Mouse (Mus musculus): ENCODE measurements around the gene Mapk12. TPM values are rescaled to one million over a fixed set of nuclear protein-coding genes. Genes with fewer than 3 reads are reported as not detected.

Gene Mapk12
- total RNA-seq, 1 experiment: 8.1 TPM

DNA sequence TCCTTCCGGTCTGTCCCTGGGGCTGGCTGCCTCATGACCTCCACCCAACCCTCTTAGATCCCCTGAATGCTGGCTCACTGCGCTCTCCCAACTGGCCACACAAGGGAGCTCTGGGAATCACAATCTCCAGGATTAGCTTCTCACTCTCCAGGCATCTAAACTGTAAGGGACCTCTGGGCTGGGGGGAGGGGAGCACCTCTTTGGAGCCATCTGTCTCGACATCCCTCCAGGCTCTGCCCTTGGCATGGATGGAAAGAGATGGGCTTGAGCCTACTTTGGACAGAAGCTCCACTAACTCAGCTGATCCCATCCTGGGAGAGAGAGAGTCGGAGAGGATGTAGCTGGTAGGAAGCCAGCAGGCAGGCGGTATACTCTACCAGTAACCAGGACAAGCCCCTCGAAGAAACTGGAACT is 41.8 kb upstream of the Mapk12 start:
- H3K9me3 ChIP-seq (ENCODE audit: control insufficient read depth, insufficient read depth, low read depth, low read length): no peaks in the 10 kb centered on the region
- DNase-seq (ENCODE audit: low read depth, low spot score): no peak
- TF ChIP-seq ZC3H11A (IDR thresholded peaks at IDR 0.05; ENCODE audit: borderline replicate concordance, low read depth, low read length) (no peak), MAFK (IDR thresholded peaks at IDR 0.05; ENCODE audit: insufficient read depth, low read depth, low read length) (no peak), HCFC1 (IDR thresholded peaks at IDR 0.05; ENCODE audit: borderline replicate concordance, insufficient read depth, low read length) (no peak), CHD2 (IDR thresholded peaks at IDR 0.05; ENCODE audit: low read depth, low read length) (no peak), ZNF384 (IDR thresholded peaks at IDR 0.05; ENCODE audit: low read depth, low read length) (no peak)
- in situ Hi-C loops (cut with MboI; ENCODE audit: low sequenced_read_pairs in 2 of 2, unreplicated experiment in 2 of 2): no loop called here
- H3K27ac ChIP-seq (ENCODE audit: insufficient read depth, low read depth, low read length, poor library complexity, severe bottlenecking): no peak overlapping the region; the same call in 1 of the 2 replicates
- no peak overlapping the region for H3K9ac ChIP-seq (ENCODE audit: insufficient read depth, low read depth, low read length, poor library complexity, severe bottlenecking)
- no peak overlapping the region for H3K4me3 ChIP-seq (ENCODE audit: insufficient read depth in 1 of 2, low read depth in 1 of 2, low read length in 2 of 2, poor library complexity in 1 of 2, severe bottlenecking in 1 of 2)
- peaks cover 8 to 48% of the 10 kb centered on the region in 2 experiments for H3K4me1 ChIP-seq (ENCODE audit: control insufficient read depth in 2 of 2, insufficient read depth in 2 of 2, low read length in 2 of 2, poor library complexity in 1 of 2)
- peaks cover 5% of the 10 kb centered on the region; the same call in 1 of the 2 replicates for H3K36me3 ChIP-seq (ENCODE audit: control insufficient read depth, insufficient read depth, low read length, poor library complexity, severe bottlenecking)

DNA sequence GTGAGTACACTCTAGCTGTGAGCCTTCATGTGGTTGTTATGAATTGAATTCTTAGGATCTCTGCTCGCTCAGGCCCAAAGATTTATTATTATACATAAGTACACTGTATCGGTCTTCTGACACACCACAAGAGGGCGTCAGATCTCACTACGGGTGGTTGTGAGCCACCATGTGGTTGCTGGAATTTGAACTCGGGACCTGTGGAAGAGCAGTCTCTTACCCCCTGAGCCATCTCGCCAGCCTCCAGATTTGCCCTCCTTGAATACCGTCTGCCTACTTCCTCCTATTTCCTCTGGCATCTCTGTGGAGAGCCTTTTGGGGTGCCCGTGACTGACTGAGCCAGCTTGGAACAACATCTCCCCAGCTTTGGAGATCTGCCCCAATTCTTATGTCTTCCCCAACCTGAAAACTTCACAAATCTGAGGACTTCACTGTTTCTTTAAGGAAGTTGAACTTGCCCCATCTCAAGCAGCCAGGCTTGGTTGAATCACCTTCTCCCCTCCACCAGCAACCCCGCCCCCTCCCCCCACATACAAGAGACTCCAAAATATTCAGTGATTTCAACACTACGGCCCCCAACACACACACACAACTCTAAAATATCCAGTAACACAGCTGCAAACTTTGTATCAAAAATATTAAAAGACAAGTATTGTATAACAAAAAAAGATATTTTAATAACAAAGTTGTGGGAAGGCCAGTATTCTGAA is 41.2 kb upstream of the Mapk12 start:
- no peak overlapping the region; the same call in 1 of the 2 replicates for H3K9ac ChIP-seq (ENCODE audit: insufficient read depth, low read depth, low read length, poor library complexity, severe bottlenecking)
- peak overlapping the region in 1 of 2 experiments; percentile 79; a peak in 2 of 4 replicates for H3K4me3 ChIP-seq (ENCODE audit: insufficient read depth in 1 of 2, low read depth in 1 of 2, low read length in 2 of 2, poor library complexity in 1 of 2, severe bottlenecking in 1 of 2)
- in situ Hi-C loops (cut with MboI; ENCODE audit: low sequenced_read_pairs in 2 of 2, unreplicated experiment in 2 of 2): no loop called here
- H3K36me3 ChIP-seq (ENCODE audit: control insufficient read depth, insufficient read depth, low read length, poor library complexity, severe bottlenecking): peaks cover 4% of the 10 kb centered on the region; the same call in 1 of the 2 replicates
- H3K9me3 ChIP-seq (ENCODE audit: control insufficient read depth, insufficient read depth, low read depth, low read length): no peaks in the 10 kb centered on the region
- no peak for TF ChIP-seq CHD2 (IDR thresholded peaks at IDR 0.05; ENCODE audit: low read depth, low read length)
- TF ChIP-seq ZC3H11A (IDR thresholded peaks at IDR 0.05; ENCODE audit: borderline replicate concordance, low read depth, low read length): no peak
- TF ChIP-seq ZNF384 (IDR thresholded peaks at IDR 0.05; ENCODE audit: low read depth, low read length): no peak
- TF ChIP-seq MAFK (IDR thresholded peaks at IDR 0.05; ENCODE audit: insufficient read depth, low read depth, low read length): no peak
- TF ChIP-seq HCFC1 (IDR thresholded peaks at IDR 0.05; ENCODE audit: borderline replicate concordance, insufficient read depth, low read length): no peak
- peaks cover 8 to 54% of the 10 kb centered on the region in 2 experiments for H3K4me1 ChIP-seq (ENCODE audit: control insufficient read depth in 2 of 2, insufficient read depth in 2 of 2, low read length in 2 of 2, poor library complexity in 1 of 2)
- no peak overlapping the region; the same call in 1 of the 2 replicates for H3K27ac ChIP-seq (ENCODE audit: insufficient read depth, low read depth, low read length, poor library complexity, severe bottlenecking)
- DNase-seq (ENCODE audit: low read depth, low spot score): no peak

GRCm38 (mm10) chr15:89180571-89181229 is 40.2 kb upstream of the Mapk12 start, which contains the start of gene Plxnb2:
Plxnb2 (minus strand) TSS chr15:89180788.
- Histone ChIP-seq H3K4me1 (ENCODE audit: control insufficient read depth in 2 of 2, insufficient read depth in 2 of 2, low read length in 2 of 2, poor library complexity in 1 of 2) (peaks cover 8 to 62% of the 10 kb centered on the region in 2 experiments), H3K9me3 (ENCODE audit: control insufficient read depth, insufficient read depth, low read depth, low read length) (no peaks in the 10 kb centered on the region), H3K36me3 (ENCODE audit: control insufficient read depth, insufficient read depth, low read length, poor library complexity, severe bottlenecking) (peaks cover 4% of the 10 kb centered on the region; the same call in 1 of the 2 replicates), H3K27ac (ENCODE audit: insufficient read depth, low read depth, low read length, poor library complexity, severe bottlenecking) (peak within 1 kb of the TSS; percentile 65; the same call in 1 of the 2 replicates), H3K4me3 (ENCODE audit: insufficient read depth in 1 of 2, low read depth in 1 of 2, low read length in 2 of 2, poor library complexity in 1 of 2, severe bottlenecking in 1 of 2) (peak within 1 kb of the TSS; percentile 79 to 81), H3K9ac (ENCODE audit: insufficient read depth, low read depth, low read length, poor library complexity, severe bottlenecking) (peak within 1 kb of the TSS; percentile 84)
- TF ChIP-seq MAFK (IDR thresholded peaks at IDR 0.05; ENCODE audit: insufficient read depth, low read depth, low read length) (no peak), HCFC1 (IDR thresholded peaks at IDR 0.05; ENCODE audit: borderline replicate concordance, insufficient read depth, low read length) (no peak), ZC3H11A (IDR thresholded peaks at IDR 0.05; ENCODE audit: borderline replicate concordance, low read depth, low read length) (no peak), ZNF384 (IDR thresholded peaks at IDR 0.05; ENCODE audit: low read depth, low read length) (no peak), CHD2 (IDR thresholded peaks at IDR 0.05; ENCODE audit: low read depth, low read length) (no peak)
- DNase-seq (ENCODE audit: low read depth, low spot score): peak; percentile 66
- in situ Hi-C loops (cut with MboI; ENCODE audit: low sequenced_read_pairs in 2 of 2, unreplicated experiment in 2 of 2): no loop called here

- TF ChIP-seq ZNF384 (IDR thresholded peaks at IDR 0.05; ENCODE audit: low read depth, low read length): no peak
- Histone ChIP-seq H3K4me3 (ENCODE audit: insufficient read depth in 1 of 2, low read depth in 1 of 2, low read length in 2 of 2, poor library complexity in 1 of 2, severe bottlenecking in 1 of 2) (peak overlapping the region; percentile 79 to 81), H3K27ac (ENCODE audit: insufficient read depth, low read depth, low read length, poor library complexity, severe bottlenecking) (no peak overlapping the region), H3K9ac (ENCODE audit: insufficient read depth, low read depth, low read length, poor library complexity, severe bottlenecking) (peak overlapping the region; percentile 80), H3K36me3 (ENCODE audit: control insufficient read depth, insufficient read depth, low read length, poor library complexity, severe bottlenecking) (peaks cover 4% of the 10 kb centered on the region; the same call in 1 of the 2 replicates), H3K9me3 (ENCODE audit: control insufficient read depth, insufficient read depth, low read depth, low read length) (no peaks in the 10 kb centered on the region), H3K4me1 (ENCODE audit: control insufficient read depth in 2 of 2, insufficient read depth in 2 of 2, low read length in 2 of 2, poor library complexity in 1 of 2) (peaks cover 8 to 63% of the 10 kb centered on the region in 2 experiments)
- in situ Hi-C loops (cut with MboI; ENCODE audit: low sequenced_read_pairs in 2 of 2, unreplicated experiment in 2 of 2): no loop called here
- no peak for DNase-seq (ENCODE audit: low read depth, low spot score)
These were observed 39.6 kb upstream of the Mapk12 start for GRCm38 (mm10) chr15:89180081-89180541.
